Mouse (Mus musculus) urinary bladder, postnatal 14 days (tissue): ENCODE measurements around the gene Fam84a.

Experiments used
- DNase-seq: peaks from one replicate; pipeline ENCODE4 v3.0.0; 2021; ENCODE audit warnings: low spot score

Gene Fam84a

DNA sequence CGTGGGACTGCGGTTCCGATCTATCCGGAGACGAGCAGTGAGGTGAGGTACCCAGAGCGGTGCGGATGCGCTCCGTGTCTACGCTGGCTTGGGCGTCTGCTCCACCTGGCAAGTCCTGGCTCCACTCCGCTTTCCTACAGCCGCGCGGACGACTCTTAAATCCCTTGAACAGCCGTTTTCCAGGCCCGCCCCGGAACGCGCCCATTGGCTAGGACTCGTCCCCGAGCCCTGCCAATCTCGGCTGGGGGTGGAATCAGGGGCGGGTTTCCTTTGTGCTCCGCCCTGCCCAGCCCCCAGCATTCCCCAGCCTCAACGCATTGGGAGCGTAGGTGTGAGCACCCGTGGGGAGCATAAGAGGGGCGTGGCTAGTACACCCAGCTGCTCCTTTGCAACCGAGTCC, at the start of gene Fam84a:
TSS of gene Fam84a (minus strand) at position 134 of the 400 bp plus-strand sequence.
- DNase-seq: peak; percentile 96

DNA sequence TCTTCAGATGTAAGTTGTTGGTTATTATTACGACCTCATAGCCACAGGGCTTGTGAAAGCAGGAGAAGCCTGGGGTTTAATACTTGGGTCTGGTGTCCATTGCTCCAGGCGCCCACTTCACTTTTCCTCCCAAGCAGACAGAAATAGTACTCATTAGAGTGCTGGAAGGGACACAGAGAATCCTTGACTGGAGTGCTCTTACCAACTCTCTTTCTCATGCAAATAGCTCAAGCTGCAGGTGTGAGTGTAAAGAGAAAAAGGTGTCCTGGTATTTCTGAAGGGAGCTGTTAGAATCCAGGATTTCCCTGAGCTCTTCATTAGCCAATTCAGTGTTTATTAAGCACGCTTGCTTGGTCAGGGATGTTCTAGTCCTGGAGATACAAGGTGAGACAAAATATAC, 43.6 kb upstream of the Fam84a start:
- DNase-seq: no peak

DNA sequence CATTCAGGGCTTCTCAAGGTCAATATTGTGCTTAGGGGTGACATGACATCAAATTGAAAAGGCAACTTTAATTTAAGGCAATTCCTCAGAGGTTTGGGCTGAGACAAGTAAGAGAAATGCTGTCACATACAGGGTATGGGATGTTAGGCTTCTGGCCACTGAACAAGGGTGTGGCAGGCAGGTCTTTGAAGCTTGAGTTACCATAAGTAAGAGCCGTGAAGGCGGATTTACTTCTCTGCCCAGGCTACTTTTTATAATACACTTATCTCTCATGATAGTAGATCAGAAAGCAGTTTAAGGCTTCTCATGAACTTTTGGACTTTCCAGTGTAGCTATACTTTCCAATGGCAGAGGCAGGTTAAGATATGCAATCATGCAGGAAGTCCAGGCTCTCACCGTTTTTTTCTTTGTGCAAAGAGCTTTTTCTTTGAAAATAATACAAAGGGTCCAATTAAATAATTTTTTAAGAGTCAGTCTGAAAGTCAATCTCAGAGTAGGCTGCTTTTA, 34.9 kb upstream of the Fam84a start:
- DNase-seq: no peak

DNA sequence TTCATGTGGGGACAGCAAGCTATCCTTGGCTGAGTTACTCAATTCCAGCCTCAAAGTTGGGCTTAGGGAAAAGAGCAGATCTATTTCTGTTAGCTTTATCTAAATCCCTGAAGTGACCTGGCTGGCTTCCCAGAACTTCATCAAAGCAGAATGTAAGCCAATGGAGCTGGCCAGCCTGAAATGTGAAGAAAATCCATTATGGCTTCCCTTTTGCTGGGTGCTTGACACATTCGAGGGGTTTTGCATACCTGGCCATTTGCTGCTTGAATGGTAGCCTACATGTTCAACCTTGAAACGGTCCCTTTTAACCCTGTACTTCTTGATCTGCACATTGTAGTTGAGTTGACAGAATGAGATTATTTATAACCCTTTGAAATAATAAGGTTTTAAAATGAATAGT, 13.9 kb upstream of the Fam84a start:
- DNase-seq: peak; percentile 21

DNA sequence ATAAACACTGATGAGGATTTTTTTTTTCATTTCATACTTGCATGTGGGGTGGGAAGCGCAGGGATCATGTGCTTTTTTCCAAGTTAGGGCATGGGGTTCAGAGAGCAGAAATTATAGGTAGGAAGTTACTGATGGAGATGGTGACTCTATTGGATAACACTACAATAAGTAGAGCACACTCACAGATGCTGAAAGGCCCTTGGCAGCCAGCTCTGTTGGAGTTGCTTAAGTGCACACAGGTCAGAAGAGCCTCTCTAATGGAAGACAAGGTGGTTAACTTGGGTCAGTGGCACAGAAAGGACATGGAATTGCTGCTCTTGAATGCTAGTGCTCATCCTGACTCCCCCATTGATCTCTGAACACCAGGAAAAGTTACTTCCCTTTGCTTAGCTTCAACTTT, 13.1 kb upstream of the Fam84a start:
- no peak for DNase-seq

DNA sequence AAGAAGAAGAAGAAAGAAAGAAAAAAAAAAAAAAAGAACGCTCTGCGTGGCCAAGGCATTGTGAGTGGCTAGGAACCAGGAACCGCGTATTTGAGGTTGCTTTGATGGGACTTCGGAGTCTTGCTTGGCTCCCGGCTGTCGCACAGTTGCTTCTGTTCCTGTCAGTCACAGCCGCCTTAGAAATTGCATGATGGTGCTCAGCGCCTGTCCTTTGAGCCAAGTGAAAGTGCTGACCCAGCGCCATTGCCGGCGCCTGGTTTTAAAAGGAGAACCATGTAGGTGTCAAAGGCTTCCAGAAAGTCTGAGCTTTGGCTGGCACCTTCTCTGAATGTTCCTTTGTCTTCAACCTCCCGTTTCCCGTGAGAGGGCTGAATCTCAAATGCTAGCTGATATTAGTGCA, 572 bp upstream of the Fam84a start:
- peak; percentile 7 for DNase-seq

DNA sequence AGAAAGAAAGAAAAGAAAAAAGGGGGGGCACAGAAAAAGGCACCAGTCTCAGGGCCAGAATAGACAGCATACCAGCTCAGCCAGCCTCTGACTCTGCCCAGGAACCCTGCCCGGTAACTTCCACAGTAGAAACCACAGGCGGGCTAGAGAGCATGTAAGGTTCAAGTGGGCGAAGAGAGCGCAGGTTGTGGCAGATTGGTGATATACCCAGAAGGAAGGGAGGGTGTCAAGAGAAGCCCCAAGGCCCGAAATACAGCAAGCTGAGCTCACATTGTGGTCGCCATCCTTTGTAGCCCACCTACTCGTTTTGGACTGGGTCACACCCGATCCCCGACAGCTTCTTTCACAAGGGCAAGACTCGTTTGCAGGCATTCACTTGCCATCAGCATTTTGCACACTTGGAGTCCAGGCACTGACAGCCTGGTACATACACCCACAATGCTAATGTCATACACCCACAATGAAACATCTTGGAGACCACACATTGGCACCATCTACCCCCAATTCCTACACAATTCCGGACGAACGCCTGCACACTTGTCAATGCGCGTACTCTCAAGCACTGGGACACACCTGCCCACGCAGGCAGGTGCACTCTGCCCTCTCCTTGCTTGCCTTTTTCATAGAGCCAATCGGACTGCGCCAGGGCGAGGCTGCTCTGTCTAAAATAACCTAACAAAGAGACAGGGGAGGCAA, 770 bp downstream of the Fam84a start:
- DNase-seq: peak; percentile 12

DNA sequence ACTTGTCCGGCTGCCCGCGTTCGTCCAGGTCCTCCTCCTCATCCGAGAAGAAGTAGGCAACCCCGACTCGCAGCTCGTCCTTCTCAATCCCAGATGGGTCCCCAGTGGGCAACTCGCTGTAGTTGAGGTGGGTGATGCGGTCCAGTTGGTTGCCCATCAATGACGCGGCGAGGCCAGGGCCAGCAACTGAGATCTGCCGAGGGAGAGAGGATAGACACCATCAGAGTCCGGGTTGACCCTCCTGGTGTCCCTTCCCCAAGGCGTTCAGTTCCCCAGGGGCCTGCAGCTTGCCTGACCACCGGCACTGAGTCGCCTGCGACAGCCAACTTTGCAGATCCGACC, 1.3 kb downstream of the Fam84a start:
- DNase-seq: no peak

DNA sequence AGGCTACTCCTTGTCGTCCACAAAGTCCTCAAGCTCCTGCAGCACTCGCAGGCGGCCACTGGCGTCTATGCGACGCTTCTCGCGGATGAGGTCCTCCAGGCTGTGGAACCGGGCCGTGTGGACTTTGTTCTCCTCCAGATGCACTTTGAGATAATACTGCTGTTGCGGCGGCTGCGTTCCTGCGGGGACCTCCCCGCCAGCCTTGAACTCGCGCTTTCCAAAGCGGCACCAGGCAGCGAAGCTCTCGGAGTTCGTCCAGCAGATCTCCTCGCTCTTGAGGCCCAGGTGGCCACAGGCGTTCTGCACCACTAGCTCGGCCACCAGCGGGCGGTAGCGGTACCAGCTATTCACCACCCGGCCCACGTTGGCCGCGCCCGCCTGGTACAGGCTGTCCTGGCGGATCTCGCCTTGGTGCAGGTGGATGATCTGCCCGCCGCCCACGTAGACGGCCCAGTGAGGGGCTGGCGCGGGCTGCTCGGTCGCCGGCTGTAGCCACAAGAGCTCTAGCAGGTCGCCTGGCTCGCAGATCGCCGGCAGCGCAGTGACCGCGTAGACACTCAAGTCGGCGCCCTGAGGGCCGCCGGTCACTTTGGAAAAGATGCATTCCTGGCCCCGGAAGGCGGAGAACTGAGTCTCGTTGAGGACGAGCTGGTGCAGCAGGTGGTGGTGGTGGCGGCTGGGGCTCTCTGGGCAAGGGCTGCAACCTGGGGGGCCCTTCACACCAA, 1.8 kb downstream of the Fam84a start:
- DNase-seq: peak; percentile 87

DNA sequence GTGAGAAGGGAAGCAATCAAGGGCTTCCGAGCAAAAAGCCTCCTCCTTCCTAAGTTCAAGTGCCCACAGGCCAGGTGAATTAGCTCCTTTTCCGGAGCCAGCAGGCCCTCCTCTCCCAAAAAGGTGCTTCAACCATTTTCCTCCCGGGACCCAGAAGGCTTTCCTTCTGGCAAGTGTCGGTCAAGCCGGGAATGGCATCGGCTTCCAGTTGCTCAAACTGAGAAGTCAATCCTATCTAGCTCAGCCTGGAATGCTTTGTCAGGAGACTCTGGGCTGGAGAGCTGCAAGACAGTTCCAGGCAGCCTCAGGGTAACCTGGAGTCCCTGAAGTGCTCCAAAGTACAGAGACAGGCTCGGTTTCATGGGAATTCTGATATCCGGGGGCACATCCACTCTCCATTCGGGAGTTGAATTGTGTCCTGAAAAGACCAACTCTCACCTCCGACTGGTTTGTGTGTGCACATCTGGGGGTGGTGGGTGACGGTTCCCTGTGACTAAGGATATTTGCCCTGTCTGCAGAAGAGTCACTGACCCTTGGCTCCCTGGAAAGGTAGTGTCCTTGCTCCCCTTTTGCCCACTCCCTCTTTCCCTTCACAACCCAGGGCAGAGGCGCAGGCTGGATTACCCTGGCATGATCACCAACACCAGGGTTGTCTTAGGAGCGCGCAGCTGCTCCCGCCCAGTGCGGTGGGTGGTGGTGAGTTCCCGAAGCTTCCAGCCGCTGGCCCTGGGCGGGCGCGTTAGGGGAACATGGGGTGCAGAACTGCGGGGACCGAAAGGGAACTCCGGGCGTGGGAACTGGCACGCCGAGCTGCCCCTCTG, 2.6 kb downstream of the Fam84a start:
- peak; percentile 13 for DNase-seq

DNA sequence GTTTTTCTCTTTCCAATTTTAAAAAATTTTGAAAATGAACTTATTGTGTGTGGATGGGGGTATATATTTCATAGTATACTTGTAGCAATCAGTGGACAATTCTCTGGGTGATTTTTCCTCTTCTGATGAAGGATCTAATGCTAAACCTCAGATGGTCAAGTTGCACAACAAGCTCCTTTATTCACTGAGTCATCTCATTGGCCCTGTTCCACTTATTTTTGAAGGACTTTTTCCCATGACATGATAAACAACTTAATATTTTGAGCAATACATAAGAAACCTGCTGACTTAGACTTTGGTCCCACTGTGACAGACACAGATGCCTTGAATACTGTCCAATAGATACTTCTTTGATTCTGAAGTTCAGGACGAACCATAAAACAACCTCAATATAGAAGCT, 14.8 kb downstream of the Fam84a start:
- DNase-seq: no peak

DNA sequence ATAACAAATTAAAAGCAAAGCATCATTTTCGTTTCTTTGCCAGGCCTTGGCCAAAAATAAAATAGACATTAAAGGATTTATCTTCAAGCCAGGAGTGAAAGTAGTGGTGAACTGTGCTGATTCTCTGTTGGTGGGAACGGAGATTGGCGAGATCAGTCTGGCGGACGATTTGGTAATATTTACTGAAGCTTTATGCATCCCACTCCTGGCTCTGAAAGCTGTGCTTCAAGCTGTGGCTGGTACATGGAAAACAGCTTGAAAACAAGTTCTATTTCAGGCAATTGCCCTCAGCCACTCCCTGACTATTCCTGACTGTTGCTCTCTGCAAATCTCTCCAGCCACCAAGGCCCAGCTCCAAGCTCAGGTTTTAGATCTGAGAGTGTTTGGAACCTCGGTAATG, 37.1 kb downstream of the Fam84a start:
- no peak for DNase-seq

DNA sequence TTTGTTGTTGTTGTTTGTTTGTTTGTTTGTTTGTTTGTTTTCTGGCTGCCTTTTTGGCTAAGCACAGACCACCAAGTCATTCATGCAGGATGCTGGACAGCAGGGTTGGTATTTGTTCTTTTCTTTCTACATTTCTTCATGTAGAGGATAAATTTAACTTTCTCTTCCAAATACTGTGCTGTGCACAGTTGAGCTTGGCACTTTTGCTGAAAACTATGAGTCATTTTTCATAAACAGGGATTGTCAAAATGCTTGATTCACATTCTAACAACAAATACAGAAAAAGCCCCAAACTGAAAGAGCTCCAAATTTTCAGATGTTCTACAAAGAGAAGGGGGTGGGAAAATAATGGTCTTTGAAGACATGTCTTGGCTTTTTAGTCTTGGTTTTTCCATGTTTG, 54.9 kb downstream of the Fam84a start:
- DNase-seq: no peak
